Comparison of ENCODE assay signal across 8 mouse cellular contexts in genomic region chr17:24717943-24718342, GRCm38 (mm10). TPM values are rescaled to one million over a fixed set of nuclear protein-coding genes. Genes with fewer than 3 reads are reported as not detected.
A peak's percentile ranks its signal among the peaks of the same experiment; 100 is the strongest.
DNase-seq lines count a peak whose midpoint lies in the region; ATAC-seq and TF ChIP-seq lines count a peak whose summit lies in the region.

Gene Rnf151, minus strand, starts transcription at chr17:24718063.
Gene Rps2, plus strand, starts transcription at chr17:24718116.

- no peaks in the 10 kb centered on the region for H3K27me3 ChIP-seq in limb, embryonic 10.5 days (ENCODE audit: low read depth, poor library complexity, severe bottlenecking)
- H3K27me3 ChIP-seq in neural tube, embryonic 14.5 days (ENCODE audit: control insufficient read depth, insufficient read depth, low read length), result no peaks in the 10 kb centered on the region

- no peak for DNase-seq in left cerebral cortex, adult 2 months (ENCODE audit: extremely low spot score in 1 of 2, low spot score in 2 of 2)
- DNase-seq in left cerebral cortex, postnatal 25 days (ENCODE audit: low spot score in 2 of 2), result no peak
- no peak for DNase-seq in limb, embryonic 10.5 days (ENCODE audit: low spot score)
- no peak for DNase-seq in adrenal gland, adult 8-10 months
- no peak for DNase-seq in cerebellum, postnatal 10 days
- DNase-seq in layer of hippocampus, postnatal 25 days (ENCODE audit: extremely low spot score in 1 of 2, low spot score in 1 of 2), result no peak

- intact Hi-C loops in left cerebral cortex, adult 2 months (cut with DNase I), result no loop called here
- intact Hi-C loops in left cerebral cortex, postnatal 25 days (cut with DNase I), result no loop called here

- no peaks in the 10 kb centered on the region for H3K9me3 ChIP-seq in limb, embryonic 10.5 days (replicated peaks)
- H3K9me3 ChIP-seq in neural tube, embryonic 14.5 days (ENCODE audit: control insufficient read depth, low read length), result no peaks in the 10 kb centered on the region

- H3K27ac ChIP-seq in left cerebral cortex, adult 2 months, result no peak within 1 kb of the TSS
- H3K27ac ChIP-seq in embryonic fibroblast, embryonic 13.5 days (ENCODE audit: insufficient read depth, low read length), result no peak within 1 kb of the TSS
- H3K27ac ChIP-seq in limb, embryonic 10.5 days, result no peak within 1 kb of the TSS
- H3K27ac ChIP-seq in neural tube, embryonic 14.5 days (ENCODE audit: low read depth, low read length), result no peak within 1 kb of the TSS

- H3K9ac ChIP-seq in neural tube, embryonic 14.5 days (replicated peaks; ENCODE audit: low read depth, low read length), result no peak within 1 kb of the TSS

- no peak for ATAC-seq in neural tube, embryonic 14.5 days (ENCODE audit: low read depth)

- peak within 1 kb of the TSS; percentile 55 for H3K4me2 ChIP-seq in neural tube, embryonic 14.5 days (ENCODE audit: low read depth, low read length)

- peak within 1 kb of the TSS; percentile 77; the same call in 1 of the 2 replicates for H3K4me3 ChIP-seq in left cerebral cortex, adult 2 months
- H3K4me3 ChIP-seq in embryonic fibroblast, embryonic 13.5 days (ENCODE audit: insufficient read depth, low read length), result peak within 1 kb of the TSS; percentile 62
- peak within 1 kb of the TSS; percentile 77 for H3K4me3 ChIP-seq in limb, embryonic 10.5 days
- peak within 1 kb of the TSS; percentile 83; the same call in 1 of the 2 replicates for H3K4me3 ChIP-seq in neural tube, embryonic 14.5 days (ENCODE audit: low read depth, low read length)

- no peaks in the 10 kb centered on the region for H3K4me1 ChIP-seq in embryonic fibroblast, embryonic 13.5 days (ENCODE audit: control insufficient read depth, insufficient read depth, low read length)
- peaks cover 22% of the 10 kb centered on the region for H3K4me1 ChIP-seq in limb, embryonic 10.5 days
- H3K4me1 ChIP-seq in neural tube, embryonic 14.5 days (ENCODE audit: control insufficient read depth, insufficient read depth, low read length), result peaks cover 21% of the 10 kb centered on the region

- peak; percentile 65 for TF ChIP-seq POLR2A in embryonic fibroblast, embryonic 13.5 days (IDR thresholded peaks at IDR 0.05; ENCODE audit: low read depth, low read length)

- 86% methylated on average over 4 of the region's 4 CpGs for WGBS in limb, embryonic 10.5 days
- WGBS in neural tube, embryonic 14.5 days, result 86% methylated on average over 4 of the region's 4 CpGs

- TF ChIP-seq CTCF in left cerebral cortex, adult 2 months (IDR thresholded peaks at IDR 0.05), result no peak
- no peak for TF ChIP-seq CTCF in embryonic fibroblast, embryonic 13.5 days (IDR thresholded peaks at IDR 0.05; ENCODE audit: borderline replicate concordance, insufficient read depth, low read length)

- peaks cover 57% of the 10 kb centered on the region for H3K36me3 ChIP-seq in limb, embryonic 10.5 days
- H3K36me3 ChIP-seq in neural tube, embryonic 14.5 days (ENCODE audit: control insufficient read depth, insufficient read depth, low read length), result peaks cover 19% of the 10 kb centered on the region

RNA-seq across cellular contexts. Expression of gene Rnf151, which starts in this region (rescaled TPM):
- total RNA-seq in left cerebral cortex, adult 2 months (2021), result 1 to 10 TPM in 1 of 2 experiments, not detected in 1; 1.1 TPM
- total RNA-seq in left cerebral cortex, postnatal 25 days (2021), result not detected
- polyA plus RNA-seq in embryonic fibroblast, embryonic 13.5 days (2011; ENCODE audit: insufficient read length, low read depth, missing spikeins), result 0.58 TPM in 1 of 2 replicates, not detected in the other
- polyA plus RNA-seq in limb, embryonic 10.5 days (2016; fragmentation: Nextera tagmentation; extraction: Ambion mirVana), result 0.21 and 0.38 TPM in 2 replicates
- polyA plus RNA-seq in neural tube, embryonic 14.5 days (2014; fragmentation: Nextera tagmentation; extraction: Ambion mirVana), result not detected in 2 replicates
- not detected for total RNA-seq in adrenal gland, adult 8-10 months (2022)
- not detected for total RNA-seq in layer of hippocampus, postnatal 25 days (2021)

RNA-seq across cellular contexts. Expression of gene Rps2, which starts in this region (rescaled TPM):
- total RNA-seq in left cerebral cortex, adult 2 months (2021), result 100 to 1,000 TPM; 284 to 288 TPM
- 100 to 1,000 TPM; 300 to 313 TPM for total RNA-seq in left cerebral cortex, postnatal 25 days (2021)
- polyA plus RNA-seq in embryonic fibroblast, embryonic 13.5 days (2011; ENCODE audit: insufficient read length, low read depth, missing spikeins), result 1,298 and 1,393 TPM in 2 replicates
- polyA plus RNA-seq in limb, embryonic 10.5 days (2016; fragmentation: Nextera tagmentation; extraction: Ambion mirVana), result 1,693 and 2,093 TPM in 2 replicates
- polyA plus RNA-seq in neural tube, embryonic 14.5 days (2014; fragmentation: Nextera tagmentation; extraction: Ambion mirVana), result 742 and 744 TPM in 2 replicates
- 100 to 1,000 TPM; 571 to 651 (median 615) TPM for total RNA-seq in adrenal gland, adult 8-10 months (2022)
- 100 to 1,000 TPM; 352 to 392 TPM for total RNA-seq in layer of hippocampus, postnatal 25 days (2021)
